Mouse (Mus musculus): ENCODE data around the gene Kcnh6. TPM values are rescaled to one million over a fixed set of nuclear protein-coding genes. Genes with fewer than 3 reads are reported as not detected.
A peak's percentile ranks its signal among the peaks of the same experiment; 100 is the strongest.

Kcnh6 gene
- total and polyA plus RNA-seq, 2 experiments from 2014 or later, result 3.0 to 4.3 TPM

DNA sequence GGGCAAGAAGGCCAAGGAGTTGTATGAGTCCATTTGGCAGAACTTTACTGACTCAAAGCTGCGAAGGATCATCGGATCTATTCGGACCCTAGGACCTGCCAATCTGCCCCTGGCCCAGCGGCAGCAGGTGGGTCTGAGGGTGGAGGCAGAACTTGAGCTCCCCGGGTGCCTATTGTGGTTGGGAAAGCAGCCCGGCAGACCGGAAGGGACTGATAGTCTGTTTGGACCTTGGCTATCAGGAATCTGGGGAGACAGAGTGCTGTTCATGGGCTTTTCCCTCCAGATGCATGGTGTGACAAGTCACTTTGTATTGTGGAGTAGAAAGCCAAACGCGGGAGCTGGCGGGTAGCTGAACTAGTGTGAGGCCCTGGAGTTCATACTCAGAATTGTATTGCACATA is 39.0 kb upstream of the Kcnh6 start:
- ATAC-seq (no peak), DNase-seq (ENCODE audit: low spot score) (no peak)
- H3K4me1 ChIP-seq (ENCODE audit: insufficient read depth, low read length), result 0 out of 2 replicates have a peak, but pooled peaks cover 8% of the 10 kb centered on the region
- no peak for TF ChIP-seq CTCF (IDR thresholded peaks at IDR 0.05; ENCODE audit: low read depth)
- no peak overlapping the region for H3K27ac ChIP-seq
- WGBS, result 32% methylated on average over 10 of the region's 10 CpGs
- peak overlapping the region; percentile 61; the same call in 1 of the 2 replicates for H3K9ac ChIP-seq (replicated peaks; ENCODE audit: low read length)
- no peaks in the 10 kb centered on the region for H3K36me3 ChIP-seq (ENCODE audit: insufficient read depth, low read length)
- no peaks in the 10 kb centered on the region for H3K9me3 ChIP-seq (ENCODE audit: low read length)
- peak overlapping the region; percentile 45 for H3K4me3 ChIP-seq (ENCODE audit: low read length)
- no peaks in the 10 kb centered on the region for H3K27me3 ChIP-seq (ENCODE audit: insufficient read depth, low read length)
- H3K4me2 ChIP-seq (ENCODE audit: low read depth, low read length), result peak overlapping the region; percentile 88

DNA sequence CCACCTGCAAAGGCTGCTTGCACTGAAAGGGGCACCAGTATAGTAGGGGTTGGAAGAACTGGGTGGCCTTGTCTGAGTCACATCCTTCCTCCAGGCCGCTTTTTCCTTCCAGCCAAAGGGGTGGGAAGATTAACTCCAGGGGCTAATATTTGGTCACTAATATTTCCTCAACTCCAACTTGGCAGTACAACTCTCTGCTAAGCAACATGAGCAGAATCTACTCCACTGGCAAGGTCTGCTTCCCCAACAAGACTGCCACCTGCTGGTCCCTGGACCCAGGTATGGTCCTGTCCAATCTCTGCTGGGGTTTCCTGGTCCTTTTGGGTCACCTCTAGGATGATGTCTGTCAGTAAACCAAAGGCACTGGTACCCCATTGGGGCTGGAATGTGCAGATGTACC is 38.4 kb upstream of the Kcnh6 start:
- no peak overlapping the region for H3K4me3 ChIP-seq (ENCODE audit: low read length)
- DNase-seq (ENCODE audit: low spot score), result peak; percentile 60
- H3K4me2 ChIP-seq (ENCODE audit: low read depth, low read length), result peak overlapping the region; percentile 88; the same call in 1 of the 2 replicates
- 0 out of 2 replicates have a peak, but pooled peaks cover 8% of the 10 kb centered on the region for H3K4me1 ChIP-seq (ENCODE audit: insufficient read depth, low read length)
- no peaks in the 10 kb centered on the region for H3K27me3 ChIP-seq (ENCODE audit: insufficient read depth, low read length)
- no peaks in the 10 kb centered on the region for H3K9me3 ChIP-seq (ENCODE audit: low read length)
- no peaks in the 10 kb centered on the region for H3K36me3 ChIP-seq (ENCODE audit: insufficient read depth, low read length)
- H3K27ac ChIP-seq, result no peak overlapping the region
- 54% methylated on average over 1 of the region's 1 CpGs for WGBS
- peak; percentile 64 for TF ChIP-seq CTCF (IDR thresholded peaks at IDR 0.05; ENCODE audit: low read depth)
- ATAC-seq, result no peak
- no peak overlapping the region for H3K9ac ChIP-seq (replicated peaks; ENCODE audit: low read length)

DNA sequence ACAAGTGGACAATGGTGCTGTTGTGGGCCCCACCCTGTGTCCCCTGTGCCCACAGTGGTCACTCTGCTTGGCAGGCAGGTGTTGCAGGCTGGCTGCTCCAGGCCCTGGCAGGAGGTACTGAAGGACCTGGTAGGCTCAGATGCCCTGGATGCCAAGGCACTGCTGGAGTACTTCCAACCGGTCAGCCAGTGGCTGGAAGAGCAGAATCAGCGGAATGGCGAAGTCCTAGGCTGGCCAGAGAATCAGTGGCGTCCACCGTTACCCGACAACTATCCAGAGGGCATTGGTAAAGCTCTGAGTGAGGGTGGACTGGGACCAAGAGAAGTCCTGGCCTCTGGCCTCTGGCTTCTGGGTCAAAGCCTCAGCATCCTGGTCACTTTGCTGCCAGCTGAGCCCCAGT is 33.3 kb upstream of the Kcnh6 start:
- TF ChIP-seq CTCF (IDR thresholded peaks at IDR 0.05; ENCODE audit: low read depth), result no peak
- ATAC-seq, result no peak
- no peak for DNase-seq (ENCODE audit: low spot score)
- no peaks in the 10 kb centered on the region for H3K36me3 ChIP-seq (ENCODE audit: insufficient read depth, low read length)
- no peaks in the 10 kb centered on the region for H3K9me3 ChIP-seq (ENCODE audit: low read length)
- H3K4me3 ChIP-seq (ENCODE audit: low read length), result no peak overlapping the region
- H3K4me1 ChIP-seq (ENCODE audit: insufficient read depth, low read length), result no peaks in the 10 kb centered on the region
- H3K27ac ChIP-seq, result no peak overlapping the region
- no peaks in the 10 kb centered on the region for H3K27me3 ChIP-seq (ENCODE audit: insufficient read depth, low read length)
- H3K9ac ChIP-seq (replicated peaks; ENCODE audit: low read length), result no peak overlapping the region
- WGBS, result 76% methylated on average over 6 of the region's 6 CpGs
- no peak overlapping the region for H3K4me2 ChIP-seq (ENCODE audit: low read depth, low read length)

DNA sequence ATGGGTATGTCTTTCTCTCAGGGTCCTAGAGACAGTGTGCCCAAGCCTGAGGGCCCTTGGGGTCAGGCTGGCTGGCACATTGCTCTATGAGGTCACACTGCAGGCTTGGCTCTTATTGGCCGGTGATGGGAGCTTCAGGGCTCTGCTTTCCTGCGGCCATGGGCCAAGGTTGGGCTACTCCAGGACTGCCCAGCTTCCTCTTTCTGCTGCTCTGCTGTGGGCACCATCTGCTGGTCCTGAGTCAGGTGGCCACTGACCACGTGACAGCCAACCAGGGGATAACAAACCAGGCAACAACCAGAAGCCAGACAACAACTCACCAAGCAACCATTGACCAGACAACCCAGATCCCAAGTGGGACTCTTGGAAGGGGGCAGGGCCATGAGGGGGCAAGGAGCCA is 32.9 kb upstream of the Kcnh6 start:
- TF ChIP-seq CTCF (IDR thresholded peaks at IDR 0.05; ENCODE audit: low read depth), result no peak
- Histone ChIP-seq H3K27me3 (ENCODE audit: insufficient read depth, low read length) (no peaks in the 10 kb centered on the region), H3K9ac (replicated peaks; ENCODE audit: low read length) (no peak overlapping the region), H3K27ac (no peak overlapping the region), H3K36me3 (ENCODE audit: insufficient read depth, low read length) (no peaks in the 10 kb centered on the region), H3K4me3 (ENCODE audit: low read length) (no peak overlapping the region), H3K4me1 (ENCODE audit: insufficient read depth, low read length) (no peaks in the 10 kb centered on the region), H3K4me2 (ENCODE audit: low read depth, low read length) (no peak overlapping the region), H3K9me3 (ENCODE audit: low read length) (no peaks in the 10 kb centered on the region)
- WGBS, result 61% methylated on average over 3 of the region's 3 CpGs
- ATAC-seq (peak; percentile 43; the same call in 1 of the 2 replicates), DNase-seq (ENCODE audit: low spot score) (no peak)

DNA sequence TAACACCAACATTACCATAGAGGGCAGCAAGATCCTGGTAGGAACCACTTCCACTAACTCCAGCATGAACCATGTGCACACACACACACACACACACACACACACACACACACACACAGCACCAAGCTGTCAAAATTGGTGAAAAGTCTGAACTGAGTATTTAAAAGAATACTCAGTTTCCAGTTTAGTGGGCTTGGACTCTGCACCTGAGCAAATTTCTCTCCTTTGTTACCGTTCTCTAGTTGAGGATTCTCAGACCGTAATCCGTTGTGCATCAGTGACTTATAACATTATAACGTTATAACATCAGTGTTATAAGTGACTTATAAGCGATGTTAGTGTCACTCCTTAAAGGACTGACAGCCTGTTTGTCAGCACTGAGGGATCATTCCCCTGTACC is 32.3 kb upstream of the Kcnh6 start:
- H3K4me3 ChIP-seq (ENCODE audit: low read length), result no peak overlapping the region
- ATAC-seq, result 0 out of 2 replicates have a peak, but pooled peaks have one; percentile 8
- H3K27ac ChIP-seq, result no peak overlapping the region
- no peaks in the 10 kb centered on the region for H3K4me1 ChIP-seq (ENCODE audit: insufficient read depth, low read length)
- TF ChIP-seq CTCF (IDR thresholded peaks at IDR 0.05; ENCODE audit: low read depth), result no peak
- no peak overlapping the region for H3K4me2 ChIP-seq (ENCODE audit: low read depth, low read length)
- no peaks in the 10 kb centered on the region for H3K9me3 ChIP-seq (ENCODE audit: low read length)
- WGBS, result 91% methylated on average over 5 of the region's 5 CpGs
- no peak overlapping the region for H3K9ac ChIP-seq (replicated peaks; ENCODE audit: low read length)
- H3K27me3 ChIP-seq (ENCODE audit: insufficient read depth, low read length), result no peaks in the 10 kb centered on the region
- DNase-seq (ENCODE audit: low spot score), result no peak
- H3K36me3 ChIP-seq (ENCODE audit: insufficient read depth, low read length), result no peaks in the 10 kb centered on the region

DNA sequence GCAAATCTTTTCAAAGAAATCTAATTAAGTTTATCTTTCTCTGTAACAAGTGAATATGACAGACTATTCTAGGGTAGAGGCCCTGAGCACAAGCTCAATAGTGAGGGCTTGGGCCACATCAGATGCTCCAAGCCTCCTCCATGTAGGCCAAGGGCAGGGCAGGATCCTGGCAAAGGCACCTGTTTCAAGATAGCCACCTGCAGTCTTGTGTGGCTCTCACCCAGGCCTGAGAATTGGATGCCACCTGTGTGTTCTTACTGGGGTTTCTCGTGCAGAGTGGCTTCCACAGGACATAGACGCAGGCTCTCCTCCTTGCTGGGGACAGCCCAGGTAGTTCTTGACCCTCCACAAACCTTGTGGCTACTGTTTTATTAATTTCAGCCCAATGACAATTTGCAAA is 29.7 kb upstream of the Kcnh6 start:
- no peak for ATAC-seq
- Histone ChIP-seq H3K4me2 (ENCODE audit: low read depth, low read length) (no peak overlapping the region), H3K27ac (no peak overlapping the region), H3K9me3 (ENCODE audit: low read length) (no peaks in the 10 kb centered on the region), H3K4me1 (ENCODE audit: insufficient read depth, low read length) (no peaks in the 10 kb centered on the region), H3K27me3 (ENCODE audit: insufficient read depth, low read length) (no peaks in the 10 kb centered on the region), H3K9ac (replicated peaks; ENCODE audit: low read length) (no peak overlapping the region), H3K36me3 (ENCODE audit: insufficient read depth, low read length) (no peaks in the 10 kb centered on the region), H3K4me3 (ENCODE audit: low read length) (no peak overlapping the region)
- DNase-seq (ENCODE audit: low spot score), result no peak
- 85% methylated on average over 2 of the region's 2 CpGs for WGBS
- no peak for TF ChIP-seq CTCF (IDR thresholded peaks at IDR 0.05; ENCODE audit: low read depth)

DNA sequence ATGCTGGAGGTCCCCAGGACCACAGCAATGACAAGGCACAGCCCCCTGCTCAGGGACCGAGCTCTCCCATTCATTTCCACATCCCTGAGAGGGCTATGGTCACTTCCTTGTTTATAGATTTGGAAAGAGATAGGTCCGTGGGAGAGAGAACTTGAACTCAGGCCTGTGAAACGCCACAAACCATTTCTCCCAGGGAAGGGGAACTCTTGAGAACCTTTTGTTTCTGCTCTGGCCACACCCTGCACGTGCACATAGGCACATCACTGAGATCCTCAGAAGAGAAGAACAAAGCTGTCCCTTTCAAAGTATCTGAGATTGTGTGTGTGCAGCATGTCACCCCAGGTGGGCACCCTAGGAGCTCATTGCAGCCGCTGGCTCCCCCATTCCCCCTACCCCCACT is 29.3 kb upstream of the Kcnh6 start:
- Histone ChIP-seq H3K4me1 (ENCODE audit: insufficient read depth, low read length) (no peaks in the 10 kb centered on the region), H3K9me3 (ENCODE audit: low read length) (no peaks in the 10 kb centered on the region), H3K36me3 (ENCODE audit: insufficient read depth, low read length) (no peaks in the 10 kb centered on the region), H3K9ac (replicated peaks; ENCODE audit: low read length) (no peak overlapping the region), H3K27ac (no peak overlapping the region), H3K4me2 (ENCODE audit: low read depth, low read length) (no peak overlapping the region), H3K4me3 (ENCODE audit: low read length) (no peak overlapping the region), H3K27me3 (ENCODE audit: insufficient read depth, low read length) (no peaks in the 10 kb centered on the region)
- DNase-seq (ENCODE audit: low spot score), result no peak
- WGBS, result 62% methylated on average over 5 of the region's 5 CpGs
- no peak for ATAC-seq
- no peak for TF ChIP-seq CTCF (IDR thresholded peaks at IDR 0.05; ENCODE audit: low read depth)
